Mouse (Mus musculus) heart, embryonic 14.5 days (tissue): Measurements from ENCODE around the gene Lrrn2. TPM values are rescaled to one million over a fixed set of nuclear protein-coding genes. Genes with fewer than 3 reads are reported as not detected.
A peak's percentile ranks its signal among the peaks of the same experiment; 100 is the strongest.

Experiments used
- ATAC-seq: fragments of 200-750 bp; cut with Nextera tagmentation; 2 replicates; pipeline ENCODE4 v1.8.0; 2017; ENCODE audit warnings: low read depth, moderate TSS enrichment; ENCODE audit not compliant: insufficient number of reproducible peaks, insufficient read depth, low FRiP score
- H3K27ac ChIP-seq, 2 experiments: fragments of 200-500 bp in 1 of 2; fragments of 300-500 bp in 1 of 2; sonication (generic) in 1 of 2; replicated peaks in 1 of 2; 2 replicates each; pipeline ENCODE4 v1.5.1; 2012 to 2014; ENCODE audit warnings: low read depth in 2 of 2, low read length in 2 of 2, control low read depth in 1 of 2, mild to moderate bottlenecking in 1 of 2, mixed read lengths in 1 of 2; ENCODE audit not compliant: control insufficient read depth in 1 of 2, insufficient read depth in 1 of 2
- H3K27me3 ChIP-seq: fragments of 300-500 bp; sonication (generic); 2 replicates; pipeline ENCODE4 v1.6.1; 2014; ENCODE audit warnings: mild to moderate bottlenecking, low read length, control low read depth; ENCODE audit not compliant: control insufficient read depth, insufficient read depth
- H3K36me3 ChIP-seq: fragments of 300-500 bp; sonication (generic); 2 replicates; pipeline ENCODE4 v1.6.1; 2014; ENCODE audit warnings: mild to moderate bottlenecking, control low read depth, low read length, mixed read lengths; ENCODE audit not compliant: control insufficient read depth, insufficient read depth
- H3K4me1 ChIP-seq, 2 experiments: fragments of 200-500 bp in 1 of 2; fragments of 300-500 bp in 1 of 2; sonication (generic) in 1 of 2; 2 replicates each; pipeline ENCODE4 v1.6.1; 2012 to 2014; ENCODE audit warnings: low read length in 2 of 2, control low read depth in 1 of 2, mixed read lengths in 1 of 2; ENCODE audit not compliant: control insufficient read depth in 2 of 2, insufficient read depth in 2 of 2
- H3K4me2 ChIP-seq: fragments of 300-500 bp; sonication (generic); 2 replicates; pipeline ENCODE4 v1.6.1; 2014; ENCODE audit warnings: mild to moderate bottlenecking, low read length
- H3K4me3 ChIP-seq, 2 experiments: fragments of 200-500 bp in 1 of 2; fragments of 300-500 bp in 1 of 2; sonication (generic) in 1 of 2; 2 replicates each; pipeline ENCODE4 v1.5.1; 2012 to 2014; ENCODE audit warnings: low read length in 2 of 2, mild to moderate bottlenecking in 2 of 2, control low read depth in 1 of 2, low read depth in 1 of 2, moderate library complexity in 1 of 2; ENCODE audit not compliant: control insufficient read depth in 1 of 2, insufficient read depth in 1 of 2
- H3K9ac ChIP-seq: fragments of 300-500 bp; sonication (generic); 2 replicates; pipeline ENCODE4 v1.6.1; 2014; ENCODE audit warnings: mild to moderate bottlenecking, low read length
- H3K9me3 ChIP-seq: fragments of 300-500 bp; sonication (generic); 2 replicates; pipeline ENCODE4 v1.6.1; 2016; ENCODE audit warnings: low read length, control low read depth; ENCODE audit not compliant: control insufficient read depth
- WGBS: fragments of 180-500 bp; shearing (Covaris S2); extraction: QIAGEN DNeasy Blood & Tissue Kit; methylation state at CpG from one replicate; pipeline ENCODE4 v1.1.7; 2014; 5-methylcytosine and 5-hydroxymethylcytosine counted together
- polyA plus RNA-seq: library from polyadenylated mRNA; unstranded; fragments of >200 nt; fragmentation: Nextera tagmentation; extraction: Ambion mirVana; gene quantifications from 2 replicates; pipeline ENCODE4 v1.2.1, GENCODE M21; 2014

Lrrn2 gene
- polyA plus RNA-seq, 1 experiment from 2014 or later: 12.0 TPM

GRCm38 (mm10) chr1:132885701-132886100, 5.6 kb downstream of the Lrrn2 start:
- H3K27ac ChIP-seq: no peak overlapping the region
- peaks cover 21 to 33% of the 10 kb centered on the region in 2 experiments for H3K4me1 ChIP-seq
- no peak overlapping the region for H3K4me3 ChIP-seq
- H3K4me2 ChIP-seq: no peak overlapping the region
- ATAC-seq: no peak
- peaks cover 15% of the 10 kb centered on the region for H3K27me3 ChIP-seq
- H3K9me3 ChIP-seq: no peaks in the 10 kb centered on the region
- 41% methylated on average over 4 of the region's 4 CpGs for WGBS
- no peak overlapping the region for H3K9ac ChIP-seq
- no peaks in the 10 kb centered on the region for H3K36me3 ChIP-seq

GRCm38 (mm10) chr1:132886626-132887025, 6.6 kb downstream of the Lrrn2 start:
- 58% methylated on average over 4 of the region's 4 CpGs for WGBS
- Histone ChIP-seq H3K4me1 (peaks cover 15 to 25% of the 10 kb centered on the region in 2 experiments), H3K9me3 (no peaks in the 10 kb centered on the region), H3K9ac (no peak overlapping the region), H3K27me3 (peaks cover 14% of the 10 kb centered on the region), H3K4me3 (no peak overlapping the region), H3K4me2 (no peak overlapping the region), H3K27ac (no peak overlapping the region), H3K36me3 (no peaks in the 10 kb centered on the region)
- ATAC-seq: no peak

- Histone ChIP-seq H3K36me3 (no peaks in the 10 kb centered on the region), H3K9ac (no peak overlapping the region), H3K27ac (no peak overlapping the region), H3K4me1 (peaks cover 18 to 27% of the 10 kb centered on the region in 2 experiments), H3K4me3 (no peak overlapping the region), H3K4me2 (no peak overlapping the region), H3K9me3 (no peaks in the 10 kb centered on the region), H3K27me3 (no peaks in the 10 kb centered on the region)
- WGBS: 75% methylated on average over 4 of the region's 4 CpGs
- ATAC-seq: no peak
Measured at GRCm38 (mm10) chr1:132888811-132889210, 8.7 kb downstream of the Lrrn2 start.

- no peak overlapping the region for H3K27ac ChIP-seq
- peaks cover 16 to 19% of the 10 kb centered on the region in 2 experiments for H3K4me1 ChIP-seq
- no peak overlapping the region for H3K4me3 ChIP-seq
- no peak for ATAC-seq
- 73% methylated on average over 11 of the region's 11 CpGs for WGBS
- H3K36me3 ChIP-seq: no peaks in the 10 kb centered on the region
- no peaks in the 10 kb centered on the region for H3K27me3 ChIP-seq
- H3K4me2 ChIP-seq: no peak overlapping the region
- H3K9ac ChIP-seq: no peak overlapping the region
- no peaks in the 10 kb centered on the region for H3K9me3 ChIP-seq
Measured at GRCm38 (mm10) chr1:132890161-132890794, 10.2 kb downstream of the Lrrn2 start.

GRCm38 (mm10) chr1:132892065-132892464, 12.0 kb downstream of the Lrrn2 start:
- WGBS: 75% methylated on average over 2 of the region's 2 CpGs
- H3K36me3 ChIP-seq: no peaks in the 10 kb centered on the region
- H3K9ac ChIP-seq: no peak overlapping the region
- no peak overlapping the region for H3K4me2 ChIP-seq
- no peaks in the 10 kb centered on the region for H3K27me3 ChIP-seq
- H3K4me1 ChIP-seq: peaks cover 9 to 10% of the 10 kb centered on the region in 2 experiments
- no peaks in the 10 kb centered on the region for H3K9me3 ChIP-seq
- ATAC-seq: no peak
- no peak overlapping the region for H3K4me3 ChIP-seq
- no peak overlapping the region for H3K27ac ChIP-seq

- Histone ChIP-seq H3K27ac (no peak overlapping the region), H3K36me3 (no peaks in the 10 kb centered on the region), H3K4me1 (peaks cover 9 to 10% of the 10 kb centered on the region in 2 experiments), H3K9ac (no peak overlapping the region), H3K4me3 (no peak overlapping the region), H3K4me2 (no peak overlapping the region), H3K9me3 (no peaks in the 10 kb centered on the region), H3K27me3 (no peaks in the 10 kb centered on the region)
- ATAC-seq: peak; percentile 60; the same call in 1 of the 2 replicates
- WGBS: 43% methylated on average over 17 of the region's 17 CpGs
Measured at GRCm38 (mm10) chr1:132893311-132894077, 13.4 kb downstream of the Lrrn2 start.

- ATAC-seq: no peak
- Histone ChIP-seq H3K4me1 (peaks cover 2 to 10% of the 10 kb centered on the region in 2 experiments; a peak in 2 of 4 replicates), H3K4me3 (no peak overlapping the region), H3K9ac (no peak overlapping the region), H3K36me3 (no peaks in the 10 kb centered on the region), H3K9me3 (no peaks in the 10 kb centered on the region), H3K4me2 (no peak overlapping the region), H3K27ac (no peak overlapping the region), H3K27me3 (no peaks in the 10 kb centered on the region)
- WGBS: 84% methylated on average over 6 of the region's 6 CpGs
Measured at GRCm38 (mm10) chr1:132899029-132899428, 19.0 kb downstream of the Lrrn2 start.
